Mouse (Mus musculus) liver, embryonic 13.5 days (tissue): ENCODE results near the gene Fxyd4. TPM values are rescaled to one million over a fixed set of nuclear protein-coding genes. Genes with fewer than 3 reads are reported as not detected.
A peak's percentile ranks its signal among the peaks of the same experiment; 100 is the strongest.

Source experiments
- ATAC-seq: fragments of 200-750 bp; cut with Nextera tagmentation; 2 replicates; pipeline ENCODE4 v1.8.0; 2017; ENCODE audit warnings: low read depth, mild to moderate bottlenecking, moderate number of reproducible peaks, moderate library complexity
- DNase-seq: peaks from one replicate; pipeline ENCODE4 v3.0.0; 2022
- H3K27ac ChIP-seq: fragments of 300-500 bp; sonication (generic); 2 replicates; pipeline ENCODE4 v1.5.1; 2015; ENCODE audit warnings: moderate library complexity, mild to moderate bottlenecking, inconsistent platforms
- H3K27me3 ChIP-seq: fragments of 300-500 bp; sonication (generic); 2 replicates; pipeline ENCODE4 v1.6.1; 2015; ENCODE audit warnings: mild to moderate bottlenecking, inconsistent platforms
- H3K36me3 ChIP-seq: fragments of 300-500 bp; sonication (generic); 2 replicates; pipeline ENCODE4 v1.6.1; 2015; ENCODE audit warnings: mild to moderate bottlenecking, inconsistent platforms
- H3K4me1 ChIP-seq: fragments of 300-500 bp; sonication (generic); replicated peaks from 2 replicates; pipeline ENCODE4 v1.6.1; 2015; ENCODE audit warnings: inconsistent platforms
- H3K4me2 ChIP-seq: fragments of 300-500 bp; sonication (generic); 2 replicates; pipeline ENCODE4 v1.6.1; 2015; ENCODE audit warnings: inconsistent platforms, mild to moderate bottlenecking, moderate library complexity
- H3K4me3 ChIP-seq: fragments of 300-500 bp; sonication (generic); replicated peaks from 2 replicates; pipeline ENCODE4 v1.5.1; 2015; ENCODE audit warnings: mild to moderate bottlenecking, inconsistent platforms
- H3K9ac ChIP-seq: fragments of 300-500 bp; sonication (generic); 2 replicates; pipeline ENCODE4 v1.6.1; 2015; ENCODE audit warnings: mild to moderate bottlenecking, inconsistent platforms
- H3K9me3 ChIP-seq: fragments of 300-500 bp; sonication (generic); replicated peaks from 2 replicates; pipeline ENCODE4 v1.6.1; 2016; ENCODE audit warnings: inconsistent platforms
- WGBS: fragments of 180-500 bp; shearing (Covaris S2); methylation state at CpG from one replicate; pipeline ENCODE4 v1.1.7; 2015; ENCODE audit not compliant: insufficient replicate concordance; 5-methylcytosine and 5-hydroxymethylcytosine counted together
- polyA plus RNA-seq: library from polyadenylated mRNA; unstranded; fragments of >200 nt; fragmentation: Nextera tagmentation; extraction: Ambion mirVana; gene quantifications from 2 replicates; pipeline ENCODE4 v1.2.1, GENCODE M21; 2015

Gene Fxyd4
- polyA plus RNA-seq, 1 experiment from 2014 or later = 0.37 TPM

DNA sequence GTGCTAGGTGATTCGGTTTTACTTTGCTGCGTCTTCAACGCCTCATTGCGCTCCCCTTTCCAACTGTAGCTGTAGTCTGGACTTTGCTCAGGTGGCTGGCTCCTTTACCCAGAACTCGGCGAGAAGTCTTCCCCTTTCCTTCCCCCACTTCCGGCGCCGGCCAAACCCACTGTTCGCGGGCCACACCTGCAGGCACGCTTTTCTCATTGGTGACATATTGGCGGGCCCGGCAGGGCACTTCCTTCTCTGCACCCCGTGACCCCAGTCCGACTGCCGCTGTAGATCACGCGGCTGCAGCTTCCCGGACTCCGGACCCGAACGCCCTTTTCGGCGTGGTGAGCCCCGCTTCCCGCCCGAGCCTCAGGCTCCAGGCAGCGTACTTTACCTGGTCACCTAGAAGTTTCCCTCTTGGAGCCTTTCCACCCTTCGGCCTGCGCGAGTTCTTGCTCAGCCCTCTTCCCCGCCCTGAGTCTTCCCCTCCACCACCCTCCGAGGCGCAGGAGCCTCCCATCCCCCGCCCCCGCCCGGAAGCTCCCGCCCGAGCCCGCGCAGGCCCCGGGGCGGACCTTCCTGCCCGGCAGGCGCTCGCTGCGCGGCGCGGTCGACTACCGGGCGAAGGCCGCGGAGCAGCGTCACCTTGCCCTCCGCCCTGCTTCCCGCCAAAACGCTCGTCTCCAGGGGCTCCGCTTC is 20.6 kb downstream of the Fxyd4 start:
- peaks cover 48% of the 10 kb centered on the region for H3K36me3 ChIP-seq

DNA sequence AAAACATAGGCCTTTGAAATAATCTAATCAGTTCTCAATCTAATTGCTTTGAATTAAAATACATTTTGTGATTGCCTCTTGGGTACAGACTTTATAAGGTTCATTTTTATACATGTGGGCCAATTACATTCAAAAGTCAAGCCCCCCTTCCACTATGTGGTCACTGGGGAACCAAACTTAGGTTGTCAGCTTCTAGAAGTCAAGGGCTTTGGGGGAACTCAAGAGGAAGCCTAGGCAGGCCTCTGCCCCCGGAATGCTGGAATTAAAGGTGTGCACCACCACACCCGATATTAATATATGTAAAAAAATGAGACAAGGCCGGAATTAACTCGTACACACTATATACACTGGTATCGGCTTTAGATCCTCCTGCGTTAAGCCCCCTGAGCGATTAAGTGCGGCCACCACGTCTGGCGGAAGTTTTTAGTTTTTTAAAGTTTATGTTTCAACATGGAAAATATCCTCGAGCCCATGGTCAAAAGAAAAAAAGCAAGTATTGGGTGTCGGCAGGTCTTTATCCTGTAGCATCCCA is 21.2 kb downstream of the Fxyd4 start:
- Histone ChIP-seq H3K27me3 (no peaks in the 10 kb centered on the region), H3K4me2 (peak overlapping the region; percentile 97), H3K4me1 (peaks cover 79% of the 10 kb centered on the region), H3K36me3 (peaks cover 42% of the 10 kb centered on the region), H3K4me3 (peak overlapping the region; percentile 82), H3K9ac (peak overlapping the region; percentile 88), H3K27ac (peak overlapping the region; percentile 96), H3K9me3 (no peaks in the 10 kb centered on the region)
- under 1% methylated on average over 12 of the region's 12 CpGs for WGBS
- DNase-seq (no peak), ATAC-seq (no peak)

More for the DNA sequence above, 20.6 kb downstream of the Fxyd4 start:
- ATAC-seq (peak; percentile 96), DNase-seq (peak; percentile 92)
- under 1% methylated on average over 62 of the region's 62 CpGs for WGBS
- Histone ChIP-seq H3K9me3 (no peaks in the 10 kb centered on the region), H3K4me2 (peak overlapping the region; percentile 97), H3K4me1 (peaks cover 80% of the 10 kb centered on the region), H3K27ac (peak overlapping the region; percentile 96), H3K9ac (peak overlapping the region; percentile 88), H3K4me3 (peak overlapping the region; percentile 82), H3K27me3 (no peaks in the 10 kb centered on the region)

DNA sequence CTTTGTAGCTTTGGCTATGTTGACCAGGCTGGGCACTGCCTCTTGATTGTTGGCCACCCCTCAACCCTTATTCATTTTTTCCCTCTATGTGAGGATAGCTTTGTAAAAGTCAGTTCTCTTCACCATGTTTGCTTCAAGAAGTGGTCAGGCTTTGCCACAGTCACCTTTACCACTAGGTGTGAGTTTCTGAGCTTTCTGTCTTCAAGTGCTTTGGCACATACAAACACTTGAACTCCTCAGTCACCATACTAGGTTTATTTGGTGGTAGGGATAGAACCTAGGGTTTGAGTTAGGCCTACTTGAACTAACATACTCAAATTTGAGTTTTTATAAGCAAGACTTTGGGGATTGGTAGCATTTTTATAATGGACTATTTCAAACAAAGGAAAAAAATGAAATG is 23.0 kb downstream of the Fxyd4 start:
- DNase-seq (no peak), ATAC-seq (no peak)
- Histone ChIP-seq H3K27me3 (no peaks in the 10 kb centered on the region), H3K4me3 (no peak overlapping the region), H3K4me2 (peak overlapping the region; percentile 46), H3K27ac (peak overlapping the region; percentile 66), H3K36me3 (peaks cover 24% of the 10 kb centered on the region), H3K4me1 (peaks cover 78% of the 10 kb centered on the region), H3K9me3 (no peaks in the 10 kb centered on the region), H3K9ac (peak overlapping the region; percentile 54; the same call in 1 of the 2 replicates)

DNA sequence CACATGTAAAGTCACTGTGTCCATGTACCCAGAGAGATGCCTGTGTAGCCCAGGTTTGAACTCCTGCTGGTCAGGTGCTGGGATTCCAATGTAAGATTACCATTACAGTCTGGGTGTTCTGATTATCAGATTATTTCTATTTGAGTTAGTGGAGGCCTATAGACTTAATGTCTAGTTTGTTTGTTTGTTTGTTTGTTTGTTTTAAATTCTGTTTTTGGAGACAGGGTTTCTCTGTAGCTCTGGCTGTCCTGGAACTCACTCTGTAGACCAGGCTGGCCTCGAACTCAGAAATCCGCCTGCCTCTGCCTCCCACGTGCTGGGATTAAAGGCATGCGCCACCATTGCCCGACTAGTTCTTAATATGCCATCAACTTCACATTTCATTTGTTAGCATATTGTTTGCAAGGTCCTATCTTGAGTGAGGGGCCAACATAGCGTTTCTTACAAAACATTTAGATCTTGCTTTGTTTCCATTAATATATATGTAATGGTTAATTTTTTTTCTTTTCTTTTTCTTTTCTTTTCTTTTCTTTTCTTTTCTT is 27.3 kb downstream of the Fxyd4 start:
- 37% methylated on average over 6 of the region's 6 CpGs for WGBS
- no peaks in the 10 kb centered on the region for H3K9me3 ChIP-seq
- peak overlapping the region; percentile 100 for H3K4me3 ChIP-seq
- peak overlapping the region; percentile 95 for H3K4me2 ChIP-seq
- DNase-seq (no peak), ATAC-seq (no peak)
- peak overlapping the region; percentile 94; the same call in 1 of the 2 replicates for H3K27ac ChIP-seq
- H3K36me3 ChIP-seq = 0 out of 2 replicates have a peak, but pooled peaks cover 11% of the 10 kb centered on the region
- H3K27me3 ChIP-seq = no peaks in the 10 kb centered on the region
- peaks cover 70% of the 10 kb centered on the region for H3K4me1 ChIP-seq
- peak overlapping the region; percentile 99 for H3K9ac ChIP-seq

DNA sequence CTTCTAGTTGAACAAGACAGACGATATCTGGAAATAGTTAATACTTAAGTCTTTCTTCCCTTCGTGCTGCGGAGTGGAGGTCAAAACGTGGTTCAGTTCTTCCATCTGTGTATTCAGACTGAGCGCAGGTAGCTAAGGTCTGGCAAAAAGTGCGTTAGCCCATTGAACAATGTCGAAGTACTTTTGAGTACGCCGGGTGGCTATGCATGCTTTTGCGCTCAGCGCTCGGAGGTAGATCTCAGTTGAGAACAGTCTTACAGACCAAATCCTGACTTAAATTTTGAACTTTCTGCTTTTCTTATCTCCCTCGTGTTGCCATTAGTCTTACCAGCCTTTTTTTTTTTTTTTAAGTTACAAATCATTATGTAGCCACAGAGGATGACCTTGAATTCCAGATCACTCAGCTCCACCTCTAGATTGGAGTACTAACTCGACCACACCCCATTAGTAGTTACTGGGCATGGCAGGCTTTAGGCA is 29.0 kb downstream of the Fxyd4 start:
- Histone ChIP-seq H3K4me2 (peak overlapping the region; percentile 95), H3K9me3 (no peaks in the 10 kb centered on the region), H3K27me3 (no peaks in the 10 kb centered on the region), H3K4me1 (peaks cover 72% of the 10 kb centered on the region), H3K4me3 (peak overlapping the region; percentile 100), H3K9ac (peak overlapping the region; percentile 99), H3K36me3 (0 out of 2 replicates have a peak, but pooled peaks cover 4% of the 10 kb centered on the region), H3K27ac (peak overlapping the region; percentile 94)
- no peak for DNase-seq
- ATAC-seq = no peak
- 0% methylated on average over 14 of the region's 14 CpGs for WGBS

DNA sequence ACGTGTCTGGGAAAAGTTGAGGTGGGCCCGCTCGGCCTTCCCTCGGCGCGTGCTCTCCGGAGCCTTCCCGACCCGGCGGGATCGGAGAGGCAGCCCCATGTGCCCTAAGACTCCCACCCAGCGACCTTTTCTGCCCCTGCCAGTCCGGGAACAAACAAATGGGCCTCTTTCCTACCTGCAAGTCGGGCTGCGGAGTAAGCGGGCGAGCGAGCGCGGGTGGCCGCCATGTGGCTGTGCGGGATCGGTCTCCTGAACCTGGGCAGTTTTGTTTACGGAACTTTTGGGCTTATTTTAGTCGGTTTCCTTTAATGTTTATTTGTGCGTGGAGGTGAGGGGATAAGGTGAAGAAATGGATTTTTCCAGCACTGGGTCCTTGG is 29.5 kb downstream of the Fxyd4 start:
- WGBS = under 1% methylated on average over 26 of the region's 26 CpGs
- DNase-seq (no peak), ATAC-seq (no peak; the same call in 1 of the 2 replicates)
- no peaks in the 10 kb centered on the region for H3K36me3 ChIP-seq
- peak overlapping the region; percentile 99 for H3K9ac ChIP-seq
- H3K27me3 ChIP-seq = no peaks in the 10 kb centered on the region
- peak overlapping the region; percentile 100 for H3K4me3 ChIP-seq
- H3K4me2 ChIP-seq = peak overlapping the region; percentile 95
- no peaks in the 10 kb centered on the region for H3K9me3 ChIP-seq
- H3K27ac ChIP-seq = peak overlapping the region; percentile 94
- H3K4me1 ChIP-seq = peaks cover 72% of the 10 kb centered on the region

DNA sequence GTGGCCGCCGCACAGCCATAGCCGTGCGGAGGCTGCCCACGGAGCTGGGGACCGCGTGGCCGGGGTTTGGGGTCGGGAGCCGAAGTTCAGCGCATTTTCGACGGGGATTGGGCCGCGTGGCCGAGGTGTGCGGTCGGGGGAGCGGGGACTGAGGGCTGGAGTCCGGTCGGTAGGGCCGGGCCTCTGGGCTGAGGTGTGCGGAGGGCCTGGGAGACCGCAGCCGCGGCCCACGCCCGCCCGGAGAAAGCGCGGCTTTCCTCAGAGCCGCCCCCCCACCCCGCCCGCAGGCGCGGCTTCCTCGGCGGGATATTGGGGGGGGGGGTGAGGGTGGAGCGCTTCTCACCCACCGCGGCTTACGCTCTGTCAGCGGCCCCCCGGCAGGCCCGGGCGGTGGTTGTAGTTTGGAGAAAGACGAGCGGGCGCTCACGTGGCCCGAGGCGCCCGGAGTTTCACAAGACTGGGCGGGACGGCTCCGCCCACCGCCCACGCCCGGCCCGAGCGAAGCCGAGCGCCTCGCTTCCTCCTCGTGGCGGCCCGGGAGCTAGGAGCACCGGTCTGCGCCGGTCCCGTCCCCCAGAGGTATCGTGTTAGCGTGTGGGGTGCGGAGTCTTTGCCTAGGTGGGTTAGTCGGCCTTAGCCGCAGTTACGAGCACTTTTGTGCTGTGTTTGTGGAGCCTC is 30.1 kb downstream of the Fxyd4 start:
- Histone ChIP-seq H3K9me3 (no peaks in the 10 kb centered on the region), H3K4me3 (peak overlapping the region; percentile 100), H3K27me3 (no peaks in the 10 kb centered on the region), H3K9ac (peak overlapping the region; percentile 99), H3K36me3 (no peaks in the 10 kb centered on the region), H3K4me1 (peaks cover 73% of the 10 kb centered on the region), H3K4me2 (peak overlapping the region; percentile 95), H3K27ac (peak overlapping the region; percentile 94)
- ATAC-seq (peak; percentile 65), DNase-seq (peak; percentile 80)
- under 1% methylated on average over 67 of the region's 77 CpGs for WGBS

DNA sequence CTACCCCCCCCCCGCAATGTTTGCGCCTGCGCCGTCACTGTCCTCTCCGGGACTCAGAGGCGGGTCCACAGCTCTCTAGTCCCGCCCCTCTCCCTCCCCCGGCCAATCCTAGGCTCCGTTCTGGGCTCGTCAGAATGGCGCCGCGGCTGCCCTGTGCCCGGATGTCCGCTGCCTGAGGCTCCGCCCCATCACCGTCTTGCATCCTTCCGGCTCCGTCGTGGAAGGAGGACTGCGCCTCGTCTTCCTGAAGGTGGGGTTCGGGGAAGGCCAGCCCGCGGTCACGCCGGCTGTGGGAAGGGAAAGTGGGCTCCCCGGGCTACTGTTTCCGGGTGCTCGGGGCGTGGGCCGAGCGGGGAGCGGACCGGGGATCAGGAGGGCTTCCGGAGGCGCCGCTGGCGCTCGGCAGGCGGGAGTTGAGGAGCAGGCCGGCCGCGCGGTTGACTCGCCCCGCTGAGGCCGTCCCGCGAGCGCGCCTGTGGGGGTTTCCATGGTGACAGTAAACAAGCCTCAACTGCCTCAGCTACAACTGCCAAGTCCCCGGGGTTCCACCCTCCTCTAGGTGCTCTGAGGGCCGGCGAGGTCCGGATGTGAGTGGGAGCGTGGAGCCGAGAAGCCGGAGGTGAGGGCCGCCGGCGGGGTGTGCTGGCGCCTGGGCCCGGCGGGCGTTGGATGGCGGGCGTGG is 30.8 kb downstream of the Fxyd4 start:
- peak; percentile 91 for ATAC-seq
- Histone ChIP-seq H3K9me3 (no peaks in the 10 kb centered on the region), H3K27me3 (no peaks in the 10 kb centered on the region), H3K4me2 (peak overlapping the region; percentile 95), H3K36me3 (no peaks in the 10 kb centered on the region), H3K4me1 (peaks cover 73% of the 10 kb centered on the region), H3K9ac (peak overlapping the region; percentile 99), H3K27ac (peak overlapping the region; percentile 94), H3K4me3 (peak overlapping the region; percentile 100)
- DNase-seq = peak; percentile 95
- whole genome bisulfite sequencing = under 1% methylated on average over 60 of the region's 68 CpGs

DNA sequence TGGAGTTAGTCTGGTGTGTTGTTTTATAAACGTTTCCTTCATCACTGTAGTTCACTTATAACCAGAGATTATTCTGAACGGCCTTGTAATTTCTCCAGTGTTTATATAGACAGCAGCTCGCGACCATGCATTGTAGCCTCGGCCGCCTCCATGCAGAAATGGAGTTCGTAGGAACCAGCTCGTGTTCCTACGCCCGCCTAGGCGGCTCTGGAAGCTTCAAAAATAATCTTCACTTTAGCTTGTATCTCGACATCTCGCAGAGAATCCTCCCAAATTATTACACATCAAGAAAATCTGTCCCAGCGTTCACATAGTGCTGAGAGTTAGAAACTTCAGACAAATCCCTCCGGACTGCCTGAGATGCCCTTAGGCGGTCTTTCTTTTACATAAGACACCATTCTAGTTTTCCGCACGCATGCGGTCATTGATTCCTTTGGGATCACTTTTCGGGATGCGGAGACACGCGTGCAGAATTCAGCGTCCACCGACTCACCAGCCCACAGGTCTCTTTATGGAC is 31.4 kb downstream of the Fxyd4 start:
- WGBS = under 1% methylated on average over 25 of the region's 25 CpGs
- H3K4me1 ChIP-seq = peaks cover 74% of the 10 kb centered on the region
- peak; percentile 9 for ATAC-seq

DNA sequence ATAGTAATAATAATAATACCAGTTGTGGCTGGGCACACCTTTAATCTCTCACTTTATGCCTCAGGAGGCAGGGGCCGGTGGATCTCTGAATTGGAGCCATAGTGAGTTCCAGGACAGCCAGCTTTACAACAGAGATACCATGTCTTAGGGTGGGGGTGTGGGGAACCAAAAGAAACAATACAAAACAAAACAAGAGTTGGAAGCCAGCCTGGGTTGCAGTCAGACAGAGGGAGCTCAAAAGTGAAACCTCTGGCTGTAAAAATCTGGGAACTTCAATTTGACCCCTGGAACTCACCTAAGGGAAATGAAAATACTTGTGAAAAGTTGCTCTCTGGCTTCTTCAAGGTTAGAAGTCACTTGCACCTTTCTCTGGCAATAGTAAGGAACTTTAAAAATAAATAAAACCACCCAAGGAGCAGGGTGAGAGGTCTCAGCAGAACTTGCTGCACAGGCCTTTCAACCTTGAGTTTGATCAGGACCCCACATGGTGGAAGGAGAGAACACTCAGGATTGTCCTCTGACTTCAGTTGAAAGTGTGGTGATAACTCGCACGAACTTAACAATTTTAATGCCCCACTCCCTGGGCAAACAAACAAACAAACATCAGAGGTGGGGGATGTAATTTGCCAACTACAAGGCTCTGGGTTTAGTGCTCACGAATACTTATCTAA is 32.1 kb downstream of the Fxyd4 start:
- WGBS = 10% methylated on average over 4 of the region's 4 CpGs
- peaks cover 76% of the 10 kb centered on the region for H3K4me1 ChIP-seq

More for the DNA sequence above, 31.4 kb downstream of the Fxyd4 start:
- Histone ChIP-seq H3K9ac (peak overlapping the region; percentile 78), H3K27me3 (no peaks in the 10 kb centered on the region), H3K27ac (peak overlapping the region; percentile 89), H3K4me2 (peak overlapping the region; percentile 73), H3K9me3 (no peaks in the 10 kb centered on the region), H3K4me3 (peak overlapping the region; percentile 100), H3K36me3 (no peaks in the 10 kb centered on the region)
- DNase-seq = no peak

More for the DNA sequence above, 32.1 kb downstream of the Fxyd4 start:
- Histone ChIP-seq H3K36me3 (no peaks in the 10 kb centered on the region), H3K27ac (peak overlapping the region; percentile 89), H3K4me3 (peak overlapping the region; percentile 100), H3K9ac (peak overlapping the region; percentile 78), H3K27me3 (no peaks in the 10 kb centered on the region), H3K4me2 (peak overlapping the region; percentile 73), H3K9me3 (no peaks in the 10 kb centered on the region)
- ATAC-seq (no peak), DNase-seq (no peak)
